Mouse (Mus musculus) stomach, embryonic 14.5 days (tissue): ENCODE data around the gene 4922502D21Rik. TPM values are rescaled to one million over a fixed set of nuclear protein-coding genes. Genes with fewer than 3 reads are reported as not detected.

Experiments
- polyA plus RNA-seq: library from polyadenylated mRNA; unstranded; fragments of >200 nt; fragmentation: Nextera tagmentation; extraction: Ambion mirVana; gene quantifications from 2 replicates; pipeline ENCODE4 v1.2.1, GENCODE M21; 2014

Gene 4922502D21Rik
- polyA plus RNA-seq, 1 experiment from 2014 or later, result not detected

Other genes starting within 250 kb of the 4922502D21Rik start
- not detected in 2 replicates for gene Clec2e, start 230.9 kb downstream of the 4922502D21Rik start, polyA plus RNA-seq
- gene Clec2d, start 151.2 kb downstream of the 4922502D21Rik start, polyA plus RNA-seq, result 0.56 and 0.68 TPM in 2 replicates
- 0.17 and 0.20 TPM in 2 replicates for gene Cd69, start 56.4 kb downstream of the 4922502D21Rik start, polyA plus RNA-seq
- gene Clec12a, start 10.9 kb upstream of the 4922502D21Rik start, polyA plus RNA-seq, result 1.0 and 1.8 TPM in 2 replicates
- gene Clec12b, start 54.1 kb upstream of the 4922502D21Rik start, polyA plus RNA-seq, result not detected in 2 replicates
- 0.71 and 1.4 TPM in 2 replicates for gene Clec1b, start 65.5 kb upstream of the 4922502D21Rik start, polyA plus RNA-seq
- 0.19 and 0.46 TPM in 2 replicates for gene Clec9a, start 77.1 kb upstream of the 4922502D21Rik start, polyA plus RNA-seq
- gene Clec1a, start 120.2 kb upstream of the 4922502D21Rik start, polyA plus RNA-seq, result 3.1 and 3.3 TPM in 2 replicates
- gene Olr1, start 175.4 kb upstream of the 4922502D21Rik start, polyA plus RNA-seq, result not detected in 2 replicates
- not detected in 2 replicates for gene Tmem52b, start 180.8 kb upstream of the 4922502D21Rik start, polyA plus RNA-seq
- 13.2 and 15.6 TPM in 2 replicates for gene Gabarapl1, start 201.4 kb upstream of the 4922502D21Rik start, polyA plus RNA-seq
- not detected in 2 replicates for gene Klre1, start 246.1 kb upstream of the 4922502D21Rik start, polyA plus RNA-seq